Mouse (Mus musculus): ENCODE measurements at regions not wholly inside any gene's neighbourhood (a gene's known extent, or its start where the extent isn't known, plus 50 kb on each side); places are given as distances from the start of the nearest gene placed in this dataset.
"Not testable (repeated sequence)": the region's sequence is repeated elsewhere in the genome, so short reads cannot be mapped to it uniquely, and the experiment has no call there.

DNA sequence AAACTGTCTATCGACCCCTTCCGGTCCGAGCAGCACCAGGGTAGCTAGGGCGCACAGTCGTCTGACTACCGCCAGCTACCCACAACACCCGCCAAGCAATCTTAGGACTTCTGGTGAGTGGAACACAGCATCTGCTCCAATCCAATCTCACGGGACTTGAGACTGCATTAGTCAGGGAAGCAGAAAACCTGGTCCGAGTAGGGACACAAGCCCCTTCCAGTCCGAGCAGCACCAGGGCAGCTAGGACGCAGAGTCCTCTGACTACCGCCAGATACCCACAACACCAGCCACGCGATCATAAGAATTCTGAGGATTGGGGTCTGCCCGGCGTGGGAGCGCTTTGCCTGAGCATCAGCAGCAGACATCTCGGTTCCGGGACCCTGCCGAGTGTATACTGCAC, 79.6 kb downstream of the Gm10715 start:
- DNase-seq; intact Hi-C loops (cut with DNase I; ENCODE audit: low total_unique reads): not testable (repeated sequence)

DNA sequence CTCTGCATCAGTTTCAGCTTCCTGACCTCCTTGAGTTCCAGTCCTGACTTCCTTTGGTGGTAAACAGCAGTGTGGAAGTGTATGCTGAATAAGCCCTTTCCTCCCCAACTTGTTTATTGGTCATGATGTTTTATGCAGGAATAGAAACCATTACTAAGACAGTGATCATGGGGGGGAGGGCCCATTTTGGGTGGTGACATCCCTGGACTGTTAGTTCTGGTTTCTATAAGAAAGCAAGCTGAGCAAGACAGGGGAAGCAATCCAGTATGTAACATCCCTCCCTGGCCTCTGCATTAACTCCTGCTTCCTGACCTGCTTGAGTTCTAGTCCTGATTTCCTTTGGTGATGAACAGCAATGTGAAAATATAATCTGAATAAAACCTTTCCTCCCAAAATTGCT, 124.5 kb downstream of the Gm10715 start:
- no peak for DNase-seq
- intact Hi-C loops (cut with DNase I; ENCODE audit: low total_unique reads) = no loop called here

DNA sequence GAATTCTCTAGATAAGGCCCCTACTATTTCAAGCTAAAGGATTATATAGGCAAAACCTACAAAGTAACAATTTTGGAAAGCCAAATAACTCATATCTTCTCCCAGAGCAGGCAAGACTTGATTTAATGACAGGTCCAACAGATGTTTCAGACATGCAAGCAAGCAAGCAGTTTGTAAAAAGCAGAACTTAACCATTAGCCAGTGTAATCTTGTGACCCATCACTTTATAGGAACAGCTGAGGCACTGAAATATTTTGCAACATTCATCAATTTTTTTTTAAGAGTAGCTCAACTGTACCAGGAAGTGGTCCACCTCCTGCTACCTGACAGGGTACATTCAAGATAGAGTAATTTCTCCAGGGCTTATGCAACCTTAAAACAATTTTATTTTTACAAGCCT, 147.7 kb downstream of the Gm10715 start:
- DNase-seq = no peak
- intact Hi-C loops (cut with DNase I; ENCODE audit: low total_unique reads) = no loop called here

DNA sequence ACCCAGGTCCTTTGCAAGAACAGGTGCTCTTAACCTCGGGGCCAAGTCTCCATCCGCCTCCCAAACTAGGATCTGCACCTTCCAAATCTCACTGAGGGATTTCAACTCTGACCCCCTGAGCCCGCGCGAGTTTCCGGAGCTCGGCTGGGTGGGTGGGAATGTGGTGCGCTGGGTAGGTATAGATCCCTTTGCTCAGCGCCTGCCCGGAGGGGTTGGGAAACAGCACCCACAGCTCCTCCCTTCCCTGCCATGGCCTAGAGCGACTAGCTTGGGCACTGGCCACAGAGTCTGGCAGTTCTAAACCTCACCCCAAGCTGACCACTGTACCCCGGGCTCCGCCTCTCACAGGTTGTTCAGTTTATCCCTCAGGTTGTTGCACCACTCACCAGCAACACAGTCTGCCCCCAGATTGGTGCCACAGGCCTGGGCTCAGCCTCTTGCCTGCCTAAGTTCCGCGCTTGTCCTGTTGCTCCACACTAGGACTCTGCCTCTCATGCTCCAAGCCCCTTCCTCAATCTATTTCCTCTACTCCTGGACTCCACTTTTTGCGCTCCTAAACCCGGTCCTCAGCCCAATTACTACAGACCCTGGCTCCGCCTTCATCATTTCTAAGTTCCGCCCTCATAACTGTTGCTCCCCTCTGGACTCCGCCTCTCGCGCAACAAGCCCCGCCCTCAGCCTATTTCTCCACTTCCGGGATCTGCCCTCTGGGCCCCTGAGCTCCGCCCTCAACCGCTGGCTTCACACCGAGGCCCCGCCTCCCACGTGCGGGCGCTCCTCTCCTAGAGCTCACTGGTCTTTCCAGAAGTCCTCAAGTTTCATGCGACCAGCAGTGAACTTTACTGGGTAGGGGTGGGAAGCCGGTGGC, 135.6 kb upstream of the Alkbh8 start:
- intact Hi-C loops (cut with DNase I; ENCODE audit: low total_unique reads) = no loop called here
- DNase-seq = no peak

DNA sequence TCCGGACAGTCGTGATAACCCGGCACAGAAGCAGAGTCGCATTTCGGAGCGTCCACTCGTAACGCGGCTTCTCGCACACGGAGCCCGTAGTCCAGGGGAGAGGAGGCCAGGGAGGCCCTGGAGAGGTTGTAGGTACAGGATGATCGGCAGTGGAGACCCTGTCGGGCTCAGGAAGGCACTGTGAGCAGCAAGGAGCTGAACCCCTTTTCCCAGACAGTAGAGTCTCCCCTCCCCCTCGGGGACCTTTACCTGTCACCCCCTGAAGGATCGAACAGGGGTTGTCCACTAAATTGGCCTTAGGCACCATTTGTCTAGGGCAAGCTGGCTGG, 135.0 kb upstream of the Alkbh8 start:
- DNase-seq = not testable (repeated sequence)

DNA sequence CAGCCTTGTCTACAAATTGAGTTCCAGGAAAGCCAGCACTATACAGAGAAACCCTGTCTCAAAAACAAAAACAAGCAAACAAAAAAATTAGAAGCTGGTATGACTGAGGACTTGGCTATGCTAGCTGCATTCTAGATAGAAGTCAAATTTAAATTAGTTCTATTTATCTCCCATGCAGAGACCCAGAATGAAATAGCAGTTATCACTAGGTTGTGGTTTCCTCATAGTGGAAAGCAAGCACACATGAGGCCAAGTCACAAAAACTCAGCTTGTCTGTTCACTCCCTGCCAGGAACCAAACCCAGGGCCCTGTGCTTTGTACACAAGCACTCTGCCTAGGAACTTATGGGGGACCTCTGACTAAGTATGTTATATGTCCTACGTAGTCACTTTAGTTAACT, 126.8 kb upstream of the Alkbh8 start:
- DNase-seq; intact Hi-C loops (cut with DNase I; ENCODE audit: low total_unique reads): not testable (repeated sequence)

More for the DNA sequence above, 135.0 kb upstream of the Alkbh8 start:
- intact Hi-C loops (cut with DNase I; ENCODE audit: low total_unique reads) = not testable (repeated sequence)

DNA sequence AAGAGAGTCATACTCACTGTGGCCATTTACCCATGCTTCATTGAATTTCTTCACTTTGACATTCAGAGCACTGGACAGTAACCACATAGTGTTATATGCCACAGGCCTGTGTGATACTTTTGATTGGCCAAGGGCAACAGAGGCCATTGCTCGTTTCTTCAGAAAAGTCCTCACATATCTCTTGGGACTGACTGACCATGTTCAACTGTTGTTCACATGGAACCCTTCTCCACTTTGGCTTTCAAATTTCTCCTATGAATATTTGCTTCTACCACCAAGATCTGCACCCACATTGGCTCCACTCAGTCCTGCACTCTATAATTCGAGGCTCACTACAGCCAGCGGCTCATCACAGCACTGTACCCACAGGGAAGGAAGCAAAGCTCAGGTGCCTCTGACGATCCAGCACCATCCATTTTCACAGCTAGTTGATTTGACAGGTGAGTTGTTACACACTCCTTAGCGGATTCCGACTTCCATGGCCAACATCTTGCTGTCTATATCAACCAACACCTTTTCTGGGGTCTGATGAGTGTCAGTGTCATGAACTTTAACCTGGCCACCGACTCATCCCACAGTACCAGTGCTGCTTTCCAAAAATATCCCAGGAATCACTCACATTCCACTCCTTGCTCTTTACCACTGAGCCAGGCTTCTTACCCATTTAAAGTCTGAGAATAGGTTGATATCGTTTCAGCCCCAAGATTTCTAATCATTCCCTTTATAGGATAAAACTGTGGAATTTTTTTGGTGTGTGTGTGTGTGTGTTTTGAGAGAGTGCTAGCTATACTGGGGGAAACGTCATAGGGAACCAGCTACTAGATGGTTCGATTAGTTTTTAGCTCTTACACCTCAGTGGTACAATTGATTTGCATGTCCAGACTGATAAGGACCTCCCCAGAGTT, 76.3 kb upstream of the Alkbh8 start:
- peak; percentile 56 for DNase-seq
- intact Hi-C loops (cut with DNase I; ENCODE audit: low total_unique reads) = no loop called here

DNA sequence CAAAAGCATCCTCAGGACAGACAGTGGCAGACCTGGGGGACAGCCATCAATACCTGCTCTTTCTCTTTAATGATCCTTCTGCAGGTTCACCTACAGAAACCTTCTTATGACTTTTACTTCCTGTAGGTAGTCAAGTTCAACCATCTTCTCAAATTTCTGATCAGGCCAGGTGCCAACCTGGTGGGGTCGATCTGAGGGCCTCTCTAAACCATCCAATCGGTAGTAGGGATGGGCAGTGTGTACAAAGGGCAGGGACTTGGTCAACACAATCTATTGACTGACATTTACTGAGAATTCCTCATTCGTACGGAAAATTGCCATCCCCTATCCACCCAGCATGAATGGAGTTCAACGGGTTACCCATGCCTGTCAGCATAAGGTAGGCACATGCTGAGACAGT, 74.8 kb upstream of the Alkbh8 start:
- intact Hi-C loops (cut with DNase I; ENCODE audit: low total_unique reads) = no loop called here
- DNase-seq = no peak

DNA sequence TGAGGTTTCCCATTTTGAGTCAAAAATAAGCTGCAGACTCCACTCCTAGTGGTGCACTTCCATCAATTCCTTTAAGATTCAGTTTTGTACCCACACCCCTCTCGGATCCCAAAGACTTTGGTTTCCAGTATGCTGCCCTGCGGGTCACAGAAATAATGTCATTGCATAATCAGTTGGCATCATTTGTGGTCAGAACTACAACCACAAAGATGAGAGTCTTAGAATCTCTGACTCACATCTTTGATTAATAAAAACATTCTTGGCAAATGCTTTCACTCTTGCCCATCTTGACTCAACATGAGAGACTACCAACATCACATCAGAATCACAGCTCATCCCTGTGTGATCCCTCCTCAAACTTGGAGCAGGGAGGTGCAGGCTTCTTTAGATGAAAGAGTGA, 74.1 kb upstream of the Alkbh8 start:
- intact Hi-C loops (cut with DNase I; ENCODE audit: low total_unique reads) = no loop called here
- no peak for DNase-seq

DNA sequence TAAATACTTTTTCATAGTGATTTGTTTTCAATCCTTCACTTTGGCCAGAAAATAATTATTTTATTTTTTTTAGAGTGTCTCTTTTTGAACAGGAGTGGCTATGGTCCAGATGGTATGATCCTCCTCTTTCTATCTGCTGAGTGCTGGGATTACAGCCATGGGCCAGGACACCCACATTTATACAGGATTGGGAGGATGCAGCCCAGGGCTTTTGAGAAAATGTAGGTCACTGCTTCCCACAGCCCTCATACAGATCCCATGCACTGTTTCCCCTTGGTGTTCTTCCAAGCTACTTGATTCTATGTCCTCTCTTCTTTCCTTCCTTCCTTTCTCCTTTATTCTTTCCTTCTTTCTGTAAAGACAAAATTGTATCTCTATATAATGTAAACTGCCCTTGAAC, 70.5 kb upstream of the Alkbh8 start:
- intact Hi-C loops (cut with DNase I; ENCODE audit: low total_unique reads) = no loop called here

DNA sequence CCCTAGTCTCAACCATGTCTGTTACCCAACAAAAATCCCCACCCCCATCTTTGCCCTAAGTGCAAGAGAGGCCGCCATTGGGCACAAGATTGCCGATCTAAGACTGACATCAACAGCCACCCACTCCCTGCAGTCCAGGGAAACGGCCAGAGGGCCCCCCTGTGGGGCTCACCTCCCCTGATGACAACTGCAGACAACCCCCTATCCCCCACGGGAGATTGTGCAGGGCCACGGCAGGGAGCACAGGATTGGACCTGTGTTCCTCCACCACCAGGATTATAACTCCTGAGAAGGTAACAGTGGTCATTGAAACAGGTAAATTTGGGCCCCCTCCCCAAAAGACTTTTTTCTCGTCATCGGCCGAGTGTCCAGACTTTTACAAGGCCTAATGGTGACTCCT, 54.4 kb upstream of the Alkbh8 start:
- intact Hi-C loops (cut with DNase I; ENCODE audit: low total_unique reads); DNase-seq: not testable (repeated sequence)

More for the DNA sequence above, 70.5 kb upstream of the Alkbh8 start:
- DNase-seq = no peak

DNA sequence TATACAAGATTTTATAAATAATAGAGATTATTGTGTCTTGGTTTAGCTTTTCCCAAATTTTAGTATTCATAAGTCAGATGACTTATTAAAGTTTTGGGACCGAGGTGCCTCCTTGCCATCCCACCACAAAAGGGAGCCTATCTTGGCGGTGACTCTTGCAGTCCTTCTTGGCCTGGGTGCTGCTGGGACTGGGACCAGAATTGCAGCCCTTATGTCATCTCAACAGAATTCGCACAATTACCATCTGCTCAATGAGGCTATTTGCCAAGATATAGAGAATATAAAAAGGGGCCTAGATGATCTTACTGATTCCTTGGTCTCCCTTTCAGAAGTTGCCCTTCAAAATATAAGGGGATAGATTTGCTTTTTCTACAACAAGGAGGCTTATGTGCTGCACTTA, 53.0 kb upstream of the Alkbh8 start:
- DNase-seq; intact Hi-C loops (cut with DNase I; ENCODE audit: low total_unique reads): not testable (repeated sequence)

DNA sequence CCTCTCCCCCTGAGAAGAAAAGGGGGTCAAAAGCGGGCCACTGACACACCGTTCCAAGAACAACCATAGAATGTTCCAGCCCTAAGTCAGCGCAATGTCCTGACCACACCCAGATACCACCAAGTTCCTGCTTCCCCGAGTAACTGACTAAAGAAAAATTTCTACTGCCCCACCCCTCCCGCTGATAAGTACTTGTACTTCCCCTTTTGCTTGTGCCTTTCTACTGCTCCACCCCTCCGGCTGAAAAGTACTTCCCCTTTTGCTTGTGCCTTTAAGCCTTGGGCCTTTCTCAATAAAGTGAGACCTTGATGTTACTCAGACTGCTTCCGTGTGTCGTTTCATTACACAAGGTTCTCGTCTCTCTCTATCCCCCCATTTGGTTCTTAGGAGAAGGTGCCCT, 51.6 kb upstream of the Alkbh8 start:
- DNase-seq; intact Hi-C loops (cut with DNase I; ENCODE audit: low total_unique reads): not testable (repeated sequence)

Data from gastrocnemius, postnatal 14 days (tissue).